ENCODE assay signal across 20 mouse cellular contexts in genomic region chr5:32740138-32740537, GRCm38 (mm10). TPM values are rescaled to one million over a fixed set of nuclear protein-coding genes. Genes with fewer than 3 reads are reported as not detected.
DNase-seq lines count a peak whose midpoint lies in the region; ATAC-seq and TF ChIP-seq lines count a peak whose summit lies in the region.
"Had no signal": no experiment of that assay in that cellular context is flagged by ENCODE, and none has a peak within 500 bp of the region (broad histone marks: within the 10 kb centered on the region; RNA-seq: fewer than 3 reads in every experiment).

No protein-coding gene starts in this region.

- H3K27me3 ChIP-seq in forebrain, embryonic 15.5 days, result no peaks in the 10 kb centered on the region
- no peaks in the 10 kb centered on the region for H3K27me3 ChIP-seq in forebrain, embryonic 16.5 days (replicated peaks; ENCODE audit: control insufficient read depth, insufficient read depth, low read length)
- H3K27me3 ChIP-seq in intestine, postnatal 0 days (replicated peaks; ENCODE audit: control insufficient read depth, insufficient read depth, low read length), result no peaks in the 10 kb centered on the region
- H3K27me3 ChIP-seq in stomach, embryonic 15.5 days (replicated peaks), result no peaks in the 10 kb centered on the region
- H3K27me3 ChIP-seq: heart, embryonic 12.5 days; limb, embryonic 15.5 days; liver, embryonic 15.5 days had no signal

- H3K27ac ChIP-seq in forebrain, embryonic 15.5 days (replicated peaks), result peak overlapping the region; percentile 70; the same call in 1 of the 2 replicates
- no peak overlapping the region for H3K27ac ChIP-seq in forebrain, embryonic 16.5 days (ENCODE audit: low read length)
- H3K27ac ChIP-seq in layer of hippocampus, adult 2 months, result peak overlapping the region; percentile 95
- H3K27ac ChIP-seq in intestine, postnatal 0 days (ENCODE audit: low read depth, low read length), result 0 out of 2 replicates have a peak overlapping the region, but pooled peaks have one; percentile 15
- peak overlapping the region; percentile 57; the same call in 1 of the 2 replicates for H3K27ac ChIP-seq in stomach, embryonic 15.5 days
- H3K27ac ChIP-seq: kidney, postnatal 0 days; limb, embryonic 15.5 days; liver, embryonic 15.5 days; macrophage had no signal

- peaks cover 18% of the 10 kb centered on the region for H3K4me1 ChIP-seq in forebrain, embryonic 15.5 days
- peaks cover 10% of the 10 kb centered on the region for H3K4me1 ChIP-seq in forebrain, embryonic 16.5 days (replicated peaks; ENCODE audit: control insufficient read depth, insufficient read depth, low read length)
- peaks cover 10% of the 10 kb centered on the region; the same call in 1 of the 2 replicates for H3K4me1 ChIP-seq in intestine, postnatal 0 days (replicated peaks; ENCODE audit: control insufficient read depth, insufficient read depth, low read length)
- H3K4me1 ChIP-seq in stomach, embryonic 15.5 days, result no peaks in the 10 kb centered on the region
- H3K4me1 ChIP-seq: limb, embryonic 15.5 days had no signal

- intact Hi-C loops in heart, postnatal 36 days (cut with DNase I), result no loop called here

- H3K4me2 ChIP-seq in forebrain, embryonic 15.5 days (replicated peaks), result no peak overlapping the region
- H3K4me2 ChIP-seq in forebrain, embryonic 16.5 days (ENCODE audit: low read length), result no peak overlapping the region
- H3K4me2 ChIP-seq in intestine, postnatal 0 days (replicated peaks; ENCODE audit: low read depth), result no peak overlapping the region
- no peak overlapping the region for H3K4me2 ChIP-seq in stomach, embryonic 15.5 days
- H3K4me2 ChIP-seq: heart, embryonic 12.5 days; limb, embryonic 15.5 days; liver, embryonic 15.5 days had no signal

- H3K9ac ChIP-seq in forebrain, embryonic 15.5 days (replicated peaks), result no peak overlapping the region
- no peak overlapping the region for H3K9ac ChIP-seq in forebrain, embryonic 16.5 days (replicated peaks; ENCODE audit: low read depth, low read length)
- H3K9ac ChIP-seq in intestine, postnatal 0 days (ENCODE audit: low read depth, low read length), result no peak overlapping the region
- no peak overlapping the region for H3K9ac ChIP-seq in stomach, embryonic 15.5 days
- H3K9ac ChIP-seq: heart, embryonic 12.5 days; limb, embryonic 15.5 days; liver, embryonic 15.5 days had no signal

- no peak for DNase-seq in layer of hippocampus, adult 2 months (ENCODE audit: low spot score in 2 of 2)
- no peak for DNase-seq in layer of hippocampus, adult 9-11 months
- DNase-seq in heart, postnatal 36 days, result no peak
- no peak for DNase-seq in natural killer cell, adult 2 months (ENCODE audit: low spot score in 2 of 2)
- DNase-seq: cerebellum, adult 2 months; heart, adult 11 months; heart, postnatal 14 days; kidney, adult 11 months; layer of hippocampus, postnatal 36 days; right cerebral cortex, postnatal 4 days; thymus, postnatal 4 days had no signal

- no peak for ATAC-seq in forebrain, embryonic 15.5 days (replicated peaks)
- no peak for ATAC-seq in forebrain, embryonic 16.5 days
- ATAC-seq in intestine, postnatal 0 days, result no peak
- ATAC-seq in stomach, embryonic 15.5 days (ENCODE audit: insufficient read depth, low FRiP score, low read depth), result no peak

- H3K9me3 ChIP-seq in forebrain, embryonic 15.5 days, result no peaks in the 10 kb centered on the region
- no peaks in the 10 kb centered on the region for H3K9me3 ChIP-seq in forebrain, embryonic 16.5 days (ENCODE audit: control insufficient read depth, low read length)
- no peaks in the 10 kb centered on the region for H3K9me3 ChIP-seq in intestine, postnatal 0 days (ENCODE audit: control insufficient read depth)
- no peaks in the 10 kb centered on the region for H3K9me3 ChIP-seq in stomach, embryonic 15.5 days
- H3K9me3 ChIP-seq: heart, embryonic 12.5 days; limb, embryonic 15.5 days; liver, embryonic 15.5 days had no signal

- no peaks in the 10 kb centered on the region; the same call in 1 of the 2 replicates for H3K36me3 ChIP-seq in forebrain, embryonic 15.5 days
- H3K36me3 ChIP-seq in forebrain, embryonic 16.5 days (ENCODE audit: control insufficient read depth, insufficient read depth), result no peaks in the 10 kb centered on the region
- H3K36me3 ChIP-seq in intestine, postnatal 0 days (ENCODE audit: control insufficient read depth, insufficient read depth), result peaks cover 31% of the 10 kb centered on the region
- H3K36me3 ChIP-seq in stomach, embryonic 15.5 days, result 0 out of 2 replicates have a peak, but pooled peaks cover 7% of the 10 kb centered on the region

- TF ChIP-seq CTCF in layer of hippocampus, adult 2 months (conservative IDR thresholded peaks at IDR 0.05), result no peak
- TF ChIP-seq CTCF in intestine, postnatal 0 days (IDR thresholded peaks at IDR 0.05; ENCODE audit: low read depth), result no peak

- H3K4me3 ChIP-seq in forebrain, embryonic 15.5 days, result no peak overlapping the region
- no peak overlapping the region for H3K4me3 ChIP-seq in forebrain, embryonic 16.5 days (replicated peaks; ENCODE audit: low read length)
- no peak overlapping the region for H3K4me3 ChIP-seq in layer of hippocampus, adult 2 months
- H3K4me3 ChIP-seq in intestine, postnatal 0 days (ENCODE audit: low read depth, low read length), result no peak overlapping the region
- H3K4me3 ChIP-seq in stomach, embryonic 15.5 days (replicated peaks), result no peak overlapping the region
- H3K4me3 ChIP-seq: heart, embryonic 12.5 days; limb, embryonic 15.5 days; liver, embryonic 15.5 days had no signal

- 98% methylated on average over 3 of the region's 3 CpGs for WGBS in forebrain, embryonic 15.5 days
- WGBS in forebrain, embryonic 16.5 days, result 99% methylated on average over 3 of the region's 3 CpGs
- 58% methylated on average over 3 of the region's 3 CpGs for WGBS in intestine, postnatal 0 days
- WGBS in stomach, embryonic 15.5 days, result 78% methylated on average over 3 of the region's 3 CpGs

RNA-seq across cellular contexts. Expression of gene Pisd, which starts 45.3 kb away (rescaled TPM):
- polyA plus RNA-seq in forebrain, embryonic 15.5 days (2015; fragmentation: Nextera tagmentation; extraction: Ambion mirVana), result 95.0 and 98.8 TPM in 2 replicates
- 105 and 106 TPM in 2 replicates for polyA plus RNA-seq in forebrain, embryonic 16.5 days (2015; fragmentation: Nextera tagmentation; extraction: Ambion mirVana)
- total RNA-seq in layer of hippocampus, adult 2 months (2021), result 10 to 100 TPM; 61.7 to 67.0 TPM
- 69.8 and 70.9 TPM in 2 replicates for polyA plus RNA-seq in intestine, postnatal 0 days (2015; fragmentation: Nextera tagmentation; extraction: Ambion mirVana)
- 74.4 and 85.8 TPM in 2 replicates for polyA plus RNA-seq in stomach, embryonic 15.5 days (2015; fragmentation: Nextera tagmentation; extraction: Ambion mirVana)
- total RNA-seq in heart, postnatal 36 days (2021), result 10 to 100 TPM; 28.5 to 29.1 TPM
